Mouse (Mus musculus): ENCODE results near the gene Aph1b.
"Not testable (repeated sequence)": the region's sequence is repeated elsewhere in the genome, so short reads cannot be mapped to it uniquely, and the experiment has no call there.

GRCm38 (mm10) chr9:66822255-66822654, 27.0 kb upstream of the Aph1b start:
- TF ChIP-seq GATA1, TAL1 (IDR thresholded peaks at IDR 0.05; ENCODE audit: low read length): not testable (repeated sequence)
